Mouse (Mus musculus) layer of hippocampus, postnatal 14 days (tissue): ENCODE measurements around the gene Boc. TPM values are rescaled to one million over a fixed set of nuclear protein-coding genes. Genes with fewer than 3 reads are reported as not detected.
"Not testable (repeated sequence)": the region's sequence is repeated elsewhere in the genome, so short reads cannot be mapped to it uniquely, and the experiment has no call there.

Experiments
- DNase-seq, 2 experiments: peaks; one replicate each; pipeline ENCODE4 v3.0.0; 2021 to 2022; ENCODE audit warnings: low spot score in 2 of 2, mixed read lengths in 1 of 2
- total RNA-seq, 2 experiments: library from RNA; stranded (reverse); gene quantifications; 2 replicates each; pipeline ENCODE4 v1.2.3; 2021

The Boc gene
- total RNA-seq, 2 experiments from 2014 or later = 9.9 to 10.7 TPM

- peak in 1 of 2 experiments; percentile 78 for DNase-seq
Observed at GRCm38 (mm10) chr16:44493868-44494267, 64.8 kb downstream of the Boc start.

GRCm38 (mm10) chr16:44492706-44493105 lies 66.0 kb downstream of the Boc start:
- no peak for DNase-seq

- no peak for DNase-seq
Observed at GRCm38 (mm10) chr16:44492151-44492550, 66.5 kb downstream of the Boc start.

GRCm38 (mm10) chr16:44491051-44491450 lies 67.6 kb downstream of the Boc start:
- no peak for DNase-seq

- no peak for DNase-seq
Observed at GRCm38 (mm10) chr16:44487194-44487593, 71.5 kb downstream of the Boc start.

- DNase-seq = no peak
Observed at GRCm38 (mm10) chr16:44486612-44487011, 72.1 kb downstream of the Boc start.

- DNase-seq = no peak
Observed at GRCm38 (mm10) chr16:44485691-44486090, 73.0 kb downstream of the Boc start.

GRCm38 (mm10) chr16:44484831-44485230 lies 73.9 kb downstream of the Boc start:
- DNase-seq = no peak

- peak; percentile 82 to 87 for DNase-seq
Observed at GRCm38 (mm10) chr16:44484079-44484478, 74.6 kb downstream of the Boc start.

GRCm38 (mm10) chr16:44481599-44482593 lies 76.8 kb downstream of the Boc start:
- no peak for DNase-seq

- DNase-seq = no peak
Observed at GRCm38 (mm10) chr16:44480616-44481015, 78.1 kb downstream of the Boc start.

- no peak for DNase-seq
Observed at GRCm38 (mm10) chr16:44479852-44480251, 78.8 kb downstream of the Boc start.

GRCm38 (mm10) chr16:44478767-44479166 lies 79.9 kb downstream of the Boc start:
- no peak for DNase-seq

- DNase-seq = no peak
Observed at GRCm38 (mm10) chr16:44475682-44476375, 82.9 kb downstream of the Boc start.

- DNase-seq = no peak
Observed at GRCm38 (mm10) chr16:44475281-44475680, 83.4 kb downstream of the Boc start.

- DNase-seq = no peak
Observed at GRCm38 (mm10) chr16:44460922-44461321, 97.8 kb downstream of the Boc start.

- DNase-seq = no peak
Observed at GRCm38 (mm10) chr16:44458826-44459225, 99.9 kb downstream of the Boc start.

GRCm38 (mm10) chr16:44457858-44458257 lies 100.8 kb downstream of the Boc start:
- DNase-seq = no peak

- not testable (repeated sequence) for DNase-seq
Observed at GRCm38 (mm10) chr16:44441913-44442312, 116.8 kb downstream of the Boc start.

GRCm38 (mm10) chr16:44435481-44435880 lies 123.2 kb downstream of the Boc start:
- DNase-seq = no peak
